Mouse (Mus musculus) midbrain, embryonic 12.5 days (tissue): Measurements from ENCODE around the gene Trim7. TPM values are rescaled to one million over a fixed set of nuclear protein-coding genes. Genes with fewer than 3 reads are reported as not detected.

Source experiments
- ATAC-seq: fragments of 200-750 bp; cut with Nextera tagmentation; 2 replicates; pipeline ENCODE4 v1.8.0; 2017; ENCODE audit warnings: low read depth, moderate TSS enrichment, moderate library complexity; ENCODE audit not compliant: low FRiP score
- H3K27ac ChIP-seq: fragments of 300-500 bp; sonication (generic); replicated peaks from 2 replicates; pipeline ENCODE4 v1.5.1; 2016; ENCODE audit warnings: mild to moderate bottlenecking
- H3K27me3 ChIP-seq: fragments of 300-500 bp; sonication (generic); 2 replicates; pipeline ENCODE4 v1.6.1; 2016; ENCODE audit warnings: mild to moderate bottlenecking
- H3K36me3 ChIP-seq: fragments of 300-500 bp; sonication (generic); 2 replicates; pipeline ENCODE4 v1.6.1; 2016
- H3K4me1 ChIP-seq: fragments of 300-500 bp; sonication (generic); 2 replicates; pipeline ENCODE4 v1.6.1; 2016
- H3K4me2 ChIP-seq: fragments of 300-500 bp; sonication (generic); replicated peaks from 2 replicates; pipeline ENCODE4 v1.6.1; 2016; ENCODE audit warnings: mild to moderate bottlenecking, moderate library complexity
- H3K4me3 ChIP-seq: fragments of 300-500 bp; sonication (generic); 2 replicates; pipeline ENCODE4 v1.5.1; 2016; ENCODE audit warnings: mild to moderate bottlenecking
- H3K9ac ChIP-seq: fragments of 300-500 bp; sonication (generic); replicated peaks from 2 replicates; pipeline ENCODE4 v1.6.1; 2016; ENCODE audit warnings: mild to moderate bottlenecking, moderate library complexity
- H3K9me3 ChIP-seq: fragments of 300-500 bp; sonication (generic); 2 replicates; pipeline ENCODE4 v1.6.1; 2016; ENCODE audit warnings: mild to moderate bottlenecking
- WGBS: fragments of 180-500 bp; shearing (Covaris S2); methylation state at CpG from one replicate; pipeline ENCODE4 v1.1.7; 2016; 5-methylcytosine and 5-hydroxymethylcytosine counted together
- polyA plus RNA-seq: library from polyadenylated mRNA; unstranded; fragments of >200 nt; fragmentation: Nextera tagmentation; extraction: Ambion mirVana; gene quantifications from 2 replicates; pipeline ENCODE4 v1.2.1, GENCODE M21; 2016

Trim7 gene
- polyA plus RNA-seq, 1 experiment from 2014 or later, result 1.4 TPM

GRCm38 (mm10) chr11:48793184-48793583 lies 32.8 kb upstream of the Trim7 start:
- 99% methylated on average over 3 of the region's 3 CpGs for WGBS
- Histone ChIP-seq H3K4me1 (0 out of 2 replicates have a peak, but pooled peaks cover 2% of the 10 kb centered on the region), H3K9me3 (no peaks in the 10 kb centered on the region), H3K27me3 (no peaks in the 10 kb centered on the region), H3K36me3 (no peaks in the 10 kb centered on the region), H3K4me3 (no peak overlapping the region), H3K9ac (no peak overlapping the region), H3K4me2 (no peak overlapping the region), H3K27ac (no peak overlapping the region)
- no peak for ATAC-seq

GRCm38 (mm10) chr11:48795221-48795620 lies 30.7 kb upstream of the Trim7 start:
- Histone ChIP-seq H3K9me3 (no peaks in the 10 kb centered on the region), H3K4me3 (no peak overlapping the region), H3K9ac (no peak overlapping the region), H3K4me1 (peaks cover 12% of the 10 kb centered on the region), H3K27ac (no peak overlapping the region), H3K4me2 (no peak overlapping the region), H3K36me3 (no peaks in the 10 kb centered on the region), H3K27me3 (no peaks in the 10 kb centered on the region)
- no peak for ATAC-seq
- 89% methylated on average over 7 of the region's 7 CpGs for WGBS

- no peak overlapping the region for H3K4me2 ChIP-seq
- ATAC-seq, result no peak
- no peaks in the 10 kb centered on the region for H3K9me3 ChIP-seq
- H3K4me1 ChIP-seq, result peaks cover 15% of the 10 kb centered on the region
- H3K4me3 ChIP-seq, result no peak overlapping the region
- H3K27me3 ChIP-seq, result no peaks in the 10 kb centered on the region
- H3K27ac ChIP-seq, result no peak overlapping the region
- H3K36me3 ChIP-seq, result no peaks in the 10 kb centered on the region
- H3K9ac ChIP-seq, result no peak overlapping the region
- 78% methylated on average over 4 of the region's 4 CpGs for WGBS
These were observed 29.6 kb upstream of the Trim7 start for GRCm38 (mm10) chr11:48796290-48796689.

- no peak for ATAC-seq
- Histone ChIP-seq H3K27me3 (no peaks in the 10 kb centered on the region), H3K4me2 (no peak overlapping the region), H3K4me1 (peaks cover 25% of the 10 kb centered on the region), H3K4me3 (no peak overlapping the region), H3K9me3 (no peaks in the 10 kb centered on the region), H3K27ac (no peak overlapping the region), H3K36me3 (peaks cover 9% of the 10 kb centered on the region), H3K9ac (no peak overlapping the region)
- 88% methylated on average over 4 of the region's 5 CpGs for WGBS
These were observed 28.7 kb upstream of the Trim7 start for GRCm38 (mm10) chr11:48797287-48797686.

GRCm38 (mm10) chr11:48798308-48798707 lies 27.6 kb upstream of the Trim7 start:
- peaks cover 28% of the 10 kb centered on the region for H3K4me1 ChIP-seq
- peaks cover 19% of the 10 kb centered on the region for H3K36me3 ChIP-seq
- H3K27ac ChIP-seq, result no peak overlapping the region
- ATAC-seq, result no peak
- H3K4me2 ChIP-seq, result peak overlapping the region; percentile 80
- no peaks in the 10 kb centered on the region for H3K9me3 ChIP-seq
- peak overlapping the region; percentile 15; the same call in 1 of the 2 replicates for H3K9ac ChIP-seq
- no peak overlapping the region for H3K4me3 ChIP-seq
- H3K27me3 ChIP-seq, result no peaks in the 10 kb centered on the region
- WGBS, result 76% methylated on average over 7 of the region's 7 CpGs

GRCm38 (mm10) chr11:48798984-48799920 lies 26.7 kb upstream of the Trim7 start:
- Histone ChIP-seq H3K9ac (peak overlapping the region; percentile 90), H3K36me3 (peaks cover 28% of the 10 kb centered on the region), H3K27ac (peak overlapping the region; percentile 94), H3K4me3 (peak overlapping the region; percentile 81), H3K4me2 (peak overlapping the region; percentile 80), H3K27me3 (no peaks in the 10 kb centered on the region), H3K9me3 (no peaks in the 10 kb centered on the region), H3K4me1 (peaks cover 28% of the 10 kb centered on the region)
- peak; percentile 32; the same call in 1 of the 2 replicates for ATAC-seq
- 9% methylated on average over 18 of the region's 18 CpGs for WGBS

- Histone ChIP-seq H3K27me3 (no peaks in the 10 kb centered on the region), H3K9ac (peak within 1 kb of the TSS; percentile 90), H3K4me3 (peak within 1 kb of the TSS; percentile 81), H3K4me2 (peak within 1 kb of the TSS; percentile 80), H3K4me1 (peaks cover 28% of the 10 kb centered on the region), H3K36me3 (peaks cover 36% of the 10 kb centered on the region), H3K27ac (peak within 1 kb of the TSS; percentile 94), H3K9me3 (no peaks in the 10 kb centered on the region)
- under 1% methylated on average over 47 of the region's 47 CpGs for WGBS
- ATAC-seq, result peak; percentile 91
These were observed 25.8 kb upstream of the Trim7 start, which contains the start of gene Rack1 for GRCm38 (mm10) chr11:48799921-48800701. Gene Rack1 (plus strand): TSS chr11:48800332.

- ATAC-seq, result no peak
- Histone ChIP-seq H3K9ac (peak overlapping the region; percentile 90), H3K4me3 (peak overlapping the region; percentile 81), H3K36me3 (peaks cover 56% of the 10 kb centered on the region), H3K27me3 (no peaks in the 10 kb centered on the region), H3K9me3 (no peaks in the 10 kb centered on the region), H3K27ac (no peak overlapping the region), H3K4me2 (peak overlapping the region; percentile 80), H3K4me1 (peaks cover 28% of the 10 kb centered on the region)
- WGBS, result 80% methylated on average over 17 of the region's 17 CpGs
These were observed 23.8 kb upstream of the Trim7 start for GRCm38 (mm10) chr11:48801831-48802772.

GRCm38 (mm10) chr11:48803988-48804387 lies 22.0 kb upstream of the Trim7 start:
- H3K9me3 ChIP-seq, result no peaks in the 10 kb centered on the region
- 98% methylated on average over 2 of the region's 2 CpGs for WGBS
- peaks cover 18% of the 10 kb centered on the region for H3K4me1 ChIP-seq
- peaks cover 74% of the 10 kb centered on the region for H3K36me3 ChIP-seq
- ATAC-seq, result no peak
- no peak overlapping the region for H3K4me2 ChIP-seq
- H3K9ac ChIP-seq, result no peak overlapping the region
- no peak overlapping the region for H3K27ac ChIP-seq
- H3K27me3 ChIP-seq, result no peaks in the 10 kb centered on the region
- no peak overlapping the region for H3K4me3 ChIP-seq

GRCm38 (mm10) chr11:48804922-48805321 lies 21.0 kb upstream of the Trim7 start:
- WGBS, result 94% methylated on average over 2 of the region's 2 CpGs
- no peak for ATAC-seq

More at GRCm38 (mm10) chr11:48804922-48805321, 21.0 kb upstream of the Trim7 start:
- Histone ChIP-seq H3K36me3 (peaks cover 83% of the 10 kb centered on the region), H3K4me2 (no peak overlapping the region), H3K27me3 (no peaks in the 10 kb centered on the region), H3K4me1 (peaks cover 16% of the 10 kb centered on the region), H3K9me3 (no peaks in the 10 kb centered on the region), H3K4me3 (no peak overlapping the region), H3K27ac (no peak overlapping the region), H3K9ac (no peak overlapping the region)
